ENCODE assay signal across 19 mouse cellular contexts in the genomic region with DNA sequence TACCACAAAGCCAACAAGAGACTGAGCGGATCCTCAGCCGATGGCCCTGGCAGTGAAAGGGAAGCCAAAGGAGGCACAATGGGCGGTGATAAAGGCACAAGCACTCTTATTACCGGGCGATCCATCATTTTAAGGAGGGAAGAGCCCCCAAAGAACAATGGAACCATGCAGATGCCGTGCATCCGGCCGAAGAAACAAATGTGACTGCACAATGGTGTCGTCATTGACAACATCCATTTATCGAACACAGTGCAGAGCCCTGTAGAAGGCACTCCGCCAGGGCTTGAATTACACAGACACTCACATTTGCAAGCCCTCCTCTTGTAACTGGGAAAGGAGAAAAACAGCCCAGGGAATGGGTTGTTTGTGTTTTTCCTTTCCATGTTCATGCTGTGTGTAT.
DNase-seq lines count a peak whose midpoint lies in the region; ATAC-seq lines count a peak whose summit lies in the region.
"Had no signal": no experiment of that assay in that cellular context is flagged by ENCODE, and none has a peak within 500 bp of the region (broad histone marks: within the 10 kb centered on the region; RNA-seq: fewer than 3 reads in every experiment).

No protein-coding gene starts in this region.

- no peaks in the 10 kb centered on the region for H3K36me3 ChIP-seq in hindbrain, embryonic 16.5 days (ENCODE audit: control insufficient read depth, insufficient read depth, low read length)
- no peaks in the 10 kb centered on the region for H3K36me3 ChIP-seq in kidney, embryonic 15.5 days
- H3K36me3 ChIP-seq: liver, embryonic 12.5 days; lung, embryonic 15.5 days; midbrain, embryonic 13.5 days; stomach, embryonic 15.5 days had no signal

- no peaks in the 10 kb centered on the region for H3K9me3 ChIP-seq in hindbrain, embryonic 16.5 days (ENCODE audit: control insufficient read depth, low read length)
- no peaks in the 10 kb centered on the region for H3K9me3 ChIP-seq in kidney, embryonic 15.5 days (replicated peaks)
- H3K9me3 ChIP-seq: forebrain, embryonic 13.5 days; liver, embryonic 12.5 days; lung, embryonic 15.5 days; midbrain, embryonic 13.5 days; stomach, embryonic 15.5 days had no signal

- 25% methylated on average over 11 of the region's 11 CpGs for WGBS in hindbrain, embryonic 16.5 days
- WGBS in kidney, embryonic 15.5 days: 80% methylated on average over 11 of the region's 11 CpGs

- no peak overlapping the region for H3K9ac ChIP-seq in hindbrain, embryonic 16.5 days (ENCODE audit: low read depth, low read length)
- no peak overlapping the region for H3K9ac ChIP-seq in kidney, embryonic 15.5 days
- H3K9ac ChIP-seq: forebrain, embryonic 13.5 days; liver, embryonic 12.5 days; lung, embryonic 15.5 days; midbrain, embryonic 13.5 days; stomach, embryonic 15.5 days had no signal

- H3K4me1 ChIP-seq in hindbrain, embryonic 16.5 days (ENCODE audit: control insufficient read depth, insufficient read depth, low read depth, low read length): peaks cover 6% of the 10 kb centered on the region; the same call in 1 of the 2 replicates
- no peaks in the 10 kb centered on the region for H3K4me1 ChIP-seq in kidney, embryonic 15.5 days
- H3K4me1 ChIP-seq: liver, embryonic 12.5 days; lung, embryonic 15.5 days; midbrain, embryonic 13.5 days; stomach, embryonic 15.5 days had no signal

- DNase-seq in embryo, embryonic 10 days (ENCODE audit: low spot score): peak; percentile 60
- no peak for DNase-seq in embryo, embryonic 9.5 days (ENCODE audit: extremely low spot score)
- peak; percentile 4 for DNase-seq in right cerebral cortex, postnatal 4 days
- no peak for DNase-seq in right cerebral cortex, adult 18-20 months
- DNase-seq in cerebellum, postnatal 14 days: no peak
- no peak for DNase-seq in left cerebral cortex, adult 8-10 months (ENCODE audit: low spot score in 2 of 2)
- DNase-seq: adrenal gland, adult 8-10 months; cerebellum, adult 2 months; heart, postnatal 14 days; thymus, postnatal 14 days had no signal

- no peak overlapping the region for H3K27ac ChIP-seq in hindbrain, embryonic 16.5 days (ENCODE audit: low read depth, low read length)
- H3K27ac ChIP-seq in kidney, embryonic 15.5 days: no peak overlapping the region
- H3K27ac ChIP-seq: forebrain, embryonic 13.5 days; liver, embryonic 12.5 days; lung, embryonic 15.5 days; macrophage; midbrain, embryonic 13.5 days; stomach, embryonic 15.5 days had no signal

- H3K4me2 ChIP-seq in hindbrain, embryonic 16.5 days (ENCODE audit: low read length): peak overlapping the region; percentile 38
- no peak overlapping the region for H3K4me2 ChIP-seq in kidney, embryonic 15.5 days
- H3K4me2 ChIP-seq: forebrain, embryonic 13.5 days; heart, embryonic 11.5 days; liver, embryonic 12.5 days; lung, embryonic 15.5 days; midbrain, embryonic 13.5 days; stomach, embryonic 15.5 days had no signal

- ATAC-seq in hindbrain, embryonic 16.5 days: 0 out of 2 replicates have a peak, but pooled peaks have one; percentile 50
- no peak for ATAC-seq in kidney, embryonic 15.5 days (replicated peaks; ENCODE audit: low FRiP score)
- ATAC-seq: forebrain, embryonic 13.5 days; liver, embryonic 12.5 days; midbrain, embryonic 13.5 days had no signal

- no peaks in the 10 kb centered on the region; the same call in 1 of the 2 replicates for H3K27me3 ChIP-seq in hindbrain, embryonic 16.5 days (replicated peaks; ENCODE audit: control insufficient read depth, insufficient read depth, low read length)
- peaks cover 5% of the 10 kb centered on the region; the same call in 1 of the 2 replicates for H3K27me3 ChIP-seq in kidney, embryonic 15.5 days
- H3K27me3 ChIP-seq: forebrain, embryonic 13.5 days; lung, embryonic 15.5 days; midbrain, embryonic 13.5 days; stomach, embryonic 15.5 days had no signal

- H3K4me3 ChIP-seq in hindbrain, embryonic 16.5 days (ENCODE audit: low read length): no peak overlapping the region
- H3K4me3 ChIP-seq in kidney, embryonic 15.5 days (replicated peaks): no peak overlapping the region
- H3K4me3 ChIP-seq: forebrain, embryonic 13.5 days; liver, embryonic 12.5 days; lung, embryonic 15.5 days; midbrain, embryonic 13.5 days; stomach, embryonic 15.5 days had no signal

Comparison
In these comparisons a context has a peak if more than half of its experiments do, and no peak if none do; other contexts are left out.
1. DNase-seq: peak in embryo, embryonic 10 days (single experiment) and right cerebral cortex, postnatal 4 days (single experiment); none in embryo, embryonic 9.5 days (single experiment), right cerebral cortex, adult 18-20 months (single experiment), cerebellum, postnatal 14 days (0 of 2) and left cerebral cortex, adult 8-10 months (0 of 2).